Mouse (Mus musculus) liver, postnatal 0 days (tissue): Measurements from ENCODE around the gene Ttc33.
"Not testable (repeated sequence)": the region's sequence is repeated elsewhere in the genome, so short reads cannot be mapped to it uniquely, and the experiment has no call there.

ENCODE experiments used
- CTCF ChIP-seq: sonication (generic); IDR thresholded peaks from 2 replicates; pipeline ENCODE4 v1.5.1; 2016; ENCODE audit warnings: antibody characterized with exemption, low read depth
- EP300 ChIP-seq: IDR thresholded peaks from 2 replicates; pipeline ENCODE4 v1.6.1; 2016; ENCODE audit warnings: antibody characterized with exemption, low read depth, mild to moderate bottlenecking

DNA sequence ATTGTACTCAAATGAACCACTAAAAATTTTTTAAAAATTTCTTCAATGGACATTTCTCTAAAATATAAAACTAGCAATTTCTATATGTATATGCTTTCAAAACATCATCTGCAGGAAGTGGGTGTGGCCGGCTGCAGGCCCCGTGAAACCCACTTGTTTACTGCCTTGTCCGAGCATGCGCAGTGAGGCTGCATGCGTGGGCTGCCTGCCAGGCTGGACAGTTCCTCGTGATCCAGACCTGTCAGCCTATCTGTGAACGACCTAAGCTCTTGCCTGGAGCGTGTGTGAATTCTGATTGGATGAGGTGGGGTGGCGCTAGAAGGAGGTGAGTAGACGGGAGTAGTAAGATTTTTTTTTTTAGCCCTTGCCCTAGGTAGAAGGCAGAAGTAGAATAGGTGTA, 45.4 kb downstream of the Ttc33 start:
- TF ChIP-seq CTCF, EP300: not testable (repeated sequence)
